Mouse (Mus musculus) stomach, embryonic 15.5 days (tissue): Measurements from ENCODE around the gene Eif2ak3. TPM values are rescaled to one million over a fixed set of nuclear protein-coding genes. Genes with fewer than 3 reads are reported as not detected.

Source experiments
- ATAC-seq: fragments of 200-750 bp; cut with Nextera tagmentation; 2 replicates; pipeline ENCODE4 v1.8.0; 2017; ENCODE audit warnings: low read depth, moderate number of reproducible peaks, moderate TSS enrichment; ENCODE audit not compliant: insufficient read depth, low FRiP score
- H3K27ac ChIP-seq: fragments of 300-500 bp; sonication (generic); 2 replicates; pipeline ENCODE4 v1.5.1; 2015; ENCODE audit warnings: mild to moderate bottlenecking, inconsistent platforms
- H3K27me3 ChIP-seq: fragments of 300-500 bp; sonication (generic); replicated peaks from 2 replicates; pipeline ENCODE4 v1.6.1; 2015; ENCODE audit warnings: inconsistent platforms
- H3K36me3 ChIP-seq: fragments of 300-500 bp; sonication (generic); 2 replicates; pipeline ENCODE4 v1.6.1; 2015; ENCODE audit warnings: inconsistent platforms
- H3K4me1 ChIP-seq: fragments of 300-500 bp; sonication (generic); 2 replicates; pipeline ENCODE4 v1.6.1; 2015; ENCODE audit warnings: inconsistent platforms
- H3K4me2 ChIP-seq: fragments of 300-500 bp; sonication (generic); 2 replicates; pipeline ENCODE4 v1.6.1; 2015; ENCODE audit warnings: mild to moderate bottlenecking, inconsistent platforms
- H3K4me3 ChIP-seq: fragments of 300-500 bp; sonication (generic); replicated peaks from 2 replicates; pipeline ENCODE4 v1.5.1; 2015; ENCODE audit warnings: inconsistent platforms
- H3K9ac ChIP-seq: fragments of 300-500 bp; sonication (generic); 2 replicates; pipeline ENCODE4 v1.6.1; 2015; ENCODE audit warnings: inconsistent platforms
- H3K9me3 ChIP-seq: fragments of 300-500 bp; sonication (generic); 2 replicates; pipeline ENCODE4 v1.6.1; 2016; ENCODE audit warnings: inconsistent platforms
- WGBS: fragments of 180-500 bp; shearing (Covaris S2); methylation state at CpG from one replicate; pipeline ENCODE4 v1.1.7; 2015; 5-methylcytosine and 5-hydroxymethylcytosine counted together
- polyA plus RNA-seq: library from polyadenylated mRNA; unstranded; fragments of >200 nt; fragmentation: Nextera tagmentation; extraction: Ambion mirVana; gene quantifications from 2 replicates; pipeline ENCODE4 v1.2.1, GENCODE M21; 2015

Eif2ak3 gene
- polyA plus RNA-seq, 1 experiment from 2014 or later, result 12.5 TPM

- H3K27me3 ChIP-seq, result no peaks in the 10 kb centered on the region
- H3K4me2 ChIP-seq, result no peak overlapping the region; the same call in 1 of the 2 replicates
- no peak overlapping the region for H3K9ac ChIP-seq
- ATAC-seq, result peak; percentile 92
- no peaks in the 10 kb centered on the region for H3K9me3 ChIP-seq
- H3K27ac ChIP-seq, result no peak overlapping the region
- WGBS, result 44% methylated on average over 10 of the region's 10 CpGs
- H3K36me3 ChIP-seq, result no peaks in the 10 kb centered on the region
- H3K4me3 ChIP-seq, result no peak overlapping the region
- H3K4me1 ChIP-seq, result peaks cover 10% of the 10 kb centered on the region; the same call in 1 of the 2 replicates
Measured at GRCm38 (mm10) chr6:70872128-70872527, 27.8 kb downstream of the Eif2ak3 start.

DNA sequence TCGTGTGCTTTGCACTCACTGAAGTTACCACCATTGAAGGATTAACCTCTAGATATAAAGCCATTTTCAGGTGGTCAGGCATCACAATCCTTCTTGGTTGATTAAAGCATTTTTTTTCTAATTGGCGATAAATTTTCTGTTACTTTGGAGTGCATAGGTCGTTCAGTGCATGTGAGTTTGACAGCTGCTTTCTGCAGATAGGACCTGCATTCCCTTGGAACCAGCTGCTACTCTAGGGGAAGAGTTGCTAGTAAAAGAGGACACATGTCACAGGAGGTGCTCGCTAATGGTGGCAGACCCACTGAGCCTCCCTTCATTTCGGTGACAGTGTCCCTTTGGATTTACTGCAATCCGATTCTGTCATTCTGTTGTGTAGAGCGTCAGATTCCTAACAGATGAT, 28.3 kb downstream of the Eif2ak3 start:
- H3K4me1 ChIP-seq, result peaks cover 10% of the 10 kb centered on the region; the same call in 1 of the 2 replicates
- no peak; the same call in 1 of the 2 replicates for ATAC-seq
- no peaks in the 10 kb centered on the region for H3K36me3 ChIP-seq
- no peaks in the 10 kb centered on the region for H3K27me3 ChIP-seq
- no peaks in the 10 kb centered on the region for H3K9me3 ChIP-seq
- H3K4me2 ChIP-seq, result no peak overlapping the region
- H3K4me3 ChIP-seq, result no peak overlapping the region
- WGBS, result 69% methylated on average over 7 of the region's 7 CpGs
- H3K9ac ChIP-seq, result no peak overlapping the region
- peak overlapping the region; percentile 73; the same call in 1 of the 2 replicates for H3K27ac ChIP-seq

GRCm38 (mm10) chr6:70874035-70874775, 29.9 kb downstream of the Eif2ak3 start:
- Histone ChIP-seq H3K4me1 (peaks cover 10% of the 10 kb centered on the region; the same call in 1 of the 2 replicates), H3K27me3 (no peaks in the 10 kb centered on the region), H3K9me3 (no peaks in the 10 kb centered on the region), H3K9ac (no peak overlapping the region), H3K36me3 (peaks cover 6% of the 10 kb centered on the region; the same call in 1 of the 2 replicates), H3K27ac (no peak overlapping the region), H3K4me2 (no peak overlapping the region), H3K4me3 (no peak overlapping the region)
- WGBS, result 77% methylated on average over 5 of the region's 5 CpGs
- no peak for ATAC-seq

DNA sequence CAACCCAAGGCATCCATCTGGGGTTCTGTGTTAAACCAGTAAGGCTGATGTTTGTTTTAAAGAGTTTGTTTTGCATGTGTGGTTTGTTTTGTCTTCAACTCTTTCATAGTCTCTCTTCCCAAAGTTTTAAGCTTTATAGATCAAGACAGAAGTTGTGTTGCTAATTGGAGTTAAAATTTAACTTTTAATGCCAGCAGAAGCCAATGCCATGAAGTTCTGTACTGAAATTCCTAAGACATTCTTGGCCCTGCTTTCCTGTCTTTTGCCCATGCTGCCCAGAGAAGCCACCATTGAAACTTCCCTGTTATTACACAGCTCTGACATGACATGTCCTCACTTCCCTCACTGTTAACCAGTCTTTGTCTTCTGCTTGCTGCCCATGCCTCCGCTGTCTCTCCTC, 30.7 kb downstream of the Eif2ak3 start:
- Histone ChIP-seq H3K9ac (no peak overlapping the region), H3K27ac (no peak overlapping the region), H3K4me2 (no peak overlapping the region), H3K9me3 (no peaks in the 10 kb centered on the region), H3K27me3 (no peaks in the 10 kb centered on the region), H3K4me1 (peaks cover 10% of the 10 kb centered on the region; the same call in 1 of the 2 replicates), H3K4me3 (no peak overlapping the region), H3K36me3 (peaks cover 12% of the 10 kb centered on the region; the same call in 1 of the 2 replicates)
- no peak for ATAC-seq
- 84% methylated on average over 1 of the region's 1 CpGs for WGBS

- WGBS, result 14% methylated on average over 5 of the region's 5 CpGs
- no peak for ATAC-seq
- no peaks in the 10 kb centered on the region for H3K9me3 ChIP-seq
- H3K9ac ChIP-seq, result no peak overlapping the region
- no peak overlapping the region for H3K4me2 ChIP-seq
- no peak overlapping the region for H3K4me3 ChIP-seq
- H3K36me3 ChIP-seq, result peaks cover 26% of the 10 kb centered on the region
- H3K27ac ChIP-seq, result no peak overlapping the region
- H3K27me3 ChIP-seq, result no peaks in the 10 kb centered on the region
- no peaks in the 10 kb centered on the region for H3K4me1 ChIP-seq
Measured at GRCm38 (mm10) chr6:70880714-70881304, 36.5 kb downstream of the Eif2ak3 start.

DNA sequence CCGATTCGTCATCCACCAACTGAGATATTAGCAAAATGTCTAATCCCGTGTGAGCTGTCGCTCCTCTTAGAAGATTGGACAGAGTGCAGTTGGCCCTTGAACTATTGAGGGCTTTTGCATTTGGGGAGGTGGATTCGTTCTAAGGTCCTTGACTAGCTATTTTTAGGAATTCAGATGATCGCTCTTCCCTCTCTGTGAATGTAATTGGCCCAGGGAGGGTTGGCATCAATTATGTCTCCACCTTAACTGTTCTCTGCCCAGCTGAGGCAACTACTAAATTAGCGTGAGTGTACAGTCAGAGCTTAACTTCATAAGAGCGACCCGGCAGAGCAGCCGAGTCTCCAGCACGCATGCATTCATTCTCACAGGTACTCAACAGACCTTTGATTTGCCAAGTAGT, 43.7 kb downstream of the Eif2ak3 start:
- H3K36me3 ChIP-seq, result peaks cover 48% of the 10 kb centered on the region
- H3K9me3 ChIP-seq, result no peaks in the 10 kb centered on the region
- no peaks in the 10 kb centered on the region for H3K4me1 ChIP-seq
- H3K9ac ChIP-seq, result no peak overlapping the region
- no peak for ATAC-seq
- H3K27me3 ChIP-seq, result no peaks in the 10 kb centered on the region
- WGBS, result 87% methylated on average over 11 of the region's 11 CpGs
- no peak overlapping the region for H3K27ac ChIP-seq
- no peak overlapping the region for H3K4me2 ChIP-seq
- no peak overlapping the region for H3K4me3 ChIP-seq

DNA sequence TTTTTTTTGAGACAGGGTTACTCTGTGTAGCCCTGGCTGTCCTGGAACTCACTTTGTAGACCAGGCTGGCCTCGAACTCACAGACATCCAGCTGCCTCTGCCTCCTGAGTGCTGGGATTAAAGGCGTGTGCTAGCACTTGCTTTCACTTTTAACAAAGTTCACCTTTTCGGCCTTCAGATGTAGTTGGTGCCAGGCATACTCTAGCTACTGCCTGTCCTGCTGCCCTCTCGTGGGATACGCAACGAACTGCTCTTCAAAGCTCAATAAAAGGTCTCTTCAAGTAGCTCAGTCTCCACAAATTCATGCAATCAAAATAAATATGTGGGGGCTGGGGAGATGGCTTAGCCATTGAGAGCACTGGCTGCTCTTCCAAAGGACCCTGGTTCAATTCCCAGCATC, 53.9 kb downstream of the Eif2ak3 start:
- WGBS, result 80% methylated on average over 6 of the region's 6 CpGs
- Histone ChIP-seq H3K4me3 (no peak overlapping the region), H3K4me1 (no peaks in the 10 kb centered on the region), H3K27me3 (no peaks in the 10 kb centered on the region), H3K9ac (no peak overlapping the region), H3K36me3 (peaks cover 42% of the 10 kb centered on the region), H3K9me3 (no peaks in the 10 kb centered on the region), H3K4me2 (no peak overlapping the region), H3K27ac (no peak overlapping the region)
- no peak for ATAC-seq

- Histone ChIP-seq H3K4me3 (no peak overlapping the region), H3K36me3 (peaks cover 42% of the 10 kb centered on the region), H3K27me3 (no peaks in the 10 kb centered on the region), H3K4me1 (no peaks in the 10 kb centered on the region), H3K4me2 (no peak overlapping the region), H3K9me3 (no peaks in the 10 kb centered on the region), H3K27ac (no peak overlapping the region), H3K9ac (no peak overlapping the region)
- 64% methylated on average over 8 of the region's 8 CpGs for WGBS
- no peak for ATAC-seq
Measured at GRCm38 (mm10) chr6:70899594-70900003, 55.3 kb downstream of the Eif2ak3 start.

- ATAC-seq, result no peak
- no peaks in the 10 kb centered on the region for H3K4me1 ChIP-seq
- H3K9ac ChIP-seq, result no peak overlapping the region
- H3K36me3 ChIP-seq, result peaks cover 31% of the 10 kb centered on the region
- no peaks in the 10 kb centered on the region for H3K9me3 ChIP-seq
- no peak overlapping the region for H3K27ac ChIP-seq
- H3K4me2 ChIP-seq, result no peak overlapping the region
- H3K27me3 ChIP-seq, result no peaks in the 10 kb centered on the region
- WGBS, result 82% methylated on average over 5 of the region's 5 CpGs
- H3K4me3 ChIP-seq, result no peak overlapping the region
Measured at GRCm38 (mm10) chr6:70903689-70904088, 59.4 kb downstream of the Eif2ak3 start.

DNA sequence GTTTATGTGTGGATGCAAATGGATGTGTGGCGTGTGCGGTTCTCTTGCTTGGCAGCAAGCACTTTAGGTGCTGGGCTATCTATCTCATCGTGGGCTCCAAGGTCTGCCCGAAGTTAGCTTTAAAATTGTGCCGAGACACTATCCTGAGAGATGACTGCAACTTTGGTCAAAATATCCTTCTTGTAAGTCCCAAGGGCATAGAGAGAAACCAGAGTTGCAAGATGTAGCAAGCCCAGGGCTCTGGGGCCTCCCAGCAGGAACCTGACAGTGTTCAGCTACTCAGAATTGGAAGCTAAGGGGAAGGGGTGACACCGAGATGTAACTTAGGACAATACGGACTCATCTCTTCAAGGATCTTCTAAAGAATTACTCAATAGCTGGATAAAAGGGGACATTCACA, 65.3 kb downstream of the Eif2ak3 start:
- no peak for ATAC-seq
- WGBS, result 89% methylated on average over 7 of the region's 7 CpGs
- Histone ChIP-seq H3K4me3 (no peak overlapping the region), H3K4me1 (0 out of 2 replicates have a peak, but pooled peaks cover 2% of the 10 kb centered on the region), H3K4me2 (no peak overlapping the region), H3K9ac (no peak overlapping the region), H3K27ac (no peak overlapping the region), H3K9me3 (no peaks in the 10 kb centered on the region), H3K36me3 (0 out of 2 replicates have a peak, but pooled peaks cover under 1% of the 10 kb centered on the region), H3K27me3 (no peaks in the 10 kb centered on the region)

DNA sequence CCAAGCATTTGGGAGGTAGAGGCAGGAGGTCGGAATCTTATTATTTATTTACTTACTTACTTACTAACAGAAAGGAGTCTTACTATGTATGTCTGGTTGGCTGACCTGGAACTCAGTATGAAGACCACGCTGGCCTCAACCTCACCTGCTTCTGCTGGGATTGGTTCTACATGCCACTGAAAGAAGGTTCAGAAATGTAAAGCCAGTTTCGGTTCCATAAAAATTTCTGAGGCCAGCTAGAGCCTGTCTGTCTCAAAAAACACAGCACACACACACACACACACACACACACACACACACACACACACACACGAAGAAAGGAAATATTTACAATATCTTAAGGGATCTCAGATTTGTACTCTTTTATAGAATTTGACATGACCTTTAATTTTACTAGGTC, 66.0 kb downstream of the Eif2ak3 start:
- H3K4me3 ChIP-seq, result no peak overlapping the region
- no peaks in the 10 kb centered on the region for H3K27me3 ChIP-seq
- 0 out of 2 replicates have a peak, but pooled peaks cover 2% of the 10 kb centered on the region for H3K4me1 ChIP-seq
- no peaks in the 10 kb centered on the region for H3K9me3 ChIP-seq
- no peak overlapping the region for H3K9ac ChIP-seq
- H3K4me2 ChIP-seq, result no peak overlapping the region
- no peak for ATAC-seq
- no peaks in the 10 kb centered on the region for H3K36me3 ChIP-seq
- WGBS, result 56% methylated on average over 4 of the region's 4 CpGs
- H3K27ac ChIP-seq, result no peak overlapping the region

GRCm38 (mm10) chr6:70911668-70912395, 67.5 kb downstream of the Eif2ak3 start:
- peak; percentile 41; the same call in 1 of the 2 replicates for ATAC-seq
- Histone ChIP-seq H3K36me3 (no peaks in the 10 kb centered on the region), H3K4me3 (peak overlapping the region; percentile 8; the same call in 1 of the 2 replicates), H3K27me3 (no peaks in the 10 kb centered on the region), H3K4me1 (0 out of 2 replicates have a peak, but pooled peaks cover 2% of the 10 kb centered on the region), H3K27ac (no peak overlapping the region), H3K9me3 (no peaks in the 10 kb centered on the region), H3K9ac (no peak overlapping the region), H3K4me2 (peak overlapping the region; percentile 46)
- 13% methylated on average over 20 of the region's 20 CpGs for WGBS
